Mouse (Mus musculus): Measurements from ENCODE around the gene Cyp2w1.
A peak's percentile ranks its signal among the peaks of the same experiment; 100 is the strongest.

The Cyp2w1 gene

DNA sequence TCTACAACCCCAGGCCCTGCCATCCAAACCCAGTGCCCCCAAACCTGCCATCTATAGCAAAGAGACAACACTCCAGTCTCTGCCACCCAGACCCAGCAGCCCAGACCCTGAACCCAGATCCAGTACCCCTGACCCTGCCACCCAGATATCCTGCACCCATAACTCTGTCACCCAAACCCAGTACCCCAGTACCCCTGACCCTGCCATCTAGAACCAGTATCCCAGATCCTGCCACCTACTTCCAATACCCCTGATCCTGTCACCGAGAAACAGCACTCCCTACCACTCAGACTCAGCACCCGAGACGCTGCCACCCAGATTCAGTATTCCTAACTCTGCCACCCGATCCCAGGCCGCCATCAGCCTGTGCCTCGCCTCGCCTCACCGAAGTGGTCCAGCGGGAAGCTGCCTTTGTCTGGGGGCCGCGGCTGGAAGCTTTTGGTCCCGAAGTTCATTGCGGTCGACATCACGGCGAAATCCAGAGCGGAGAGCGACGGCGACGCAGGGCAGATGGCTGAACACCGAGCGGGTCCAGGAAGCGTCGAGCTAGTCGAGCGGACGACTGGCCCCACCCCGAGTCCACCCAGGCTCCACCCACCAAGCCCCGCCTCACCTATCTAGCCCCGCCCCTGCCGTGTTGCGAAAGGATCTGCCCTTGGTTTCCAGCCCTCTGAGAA, 7.6 kb upstream of the Cyp2w1 start:
- Histone ChIP-seq H3K27me3 (ENCODE audit: control insufficient read depth, insufficient read depth, low read length, poor library complexity, severe bottlenecking) (no peaks in the 10 kb centered on the region), H3K36me3 (ENCODE audit: control insufficient read depth, insufficient read depth, low read length, poor library complexity, severe bottlenecking) (peaks cover 4% of the 10 kb centered on the region; the same call in 1 of the 2 replicates)
- peak; percentile 94 for DNase-seq (ENCODE audit: low read depth, low spot score)

DNA sequence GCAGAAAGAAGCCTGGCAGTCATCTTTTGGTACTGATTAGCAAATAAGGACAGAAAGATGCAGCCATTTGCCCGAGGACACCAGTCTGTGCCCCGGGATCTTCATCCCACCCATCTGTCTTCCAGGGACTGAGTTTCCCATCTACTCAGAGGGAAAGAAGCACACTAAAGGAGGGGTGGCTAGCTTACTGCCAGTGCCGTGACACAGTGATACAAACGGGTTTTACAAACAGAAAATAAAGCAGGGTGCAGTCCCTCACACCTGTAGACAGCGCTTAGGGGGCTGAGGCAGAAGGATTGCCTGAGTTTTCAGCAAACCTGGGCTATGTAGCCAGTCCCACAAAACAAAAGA, 7.1 kb upstream of the Cyp2w1 start:
- H3K36me3 ChIP-seq (ENCODE audit: control insufficient read depth, insufficient read depth, low read length, poor library complexity, severe bottlenecking) = peaks cover 4% of the 10 kb centered on the region; the same call in 1 of the 2 replicates
- H3K27me3 ChIP-seq (ENCODE audit: control insufficient read depth, insufficient read depth, low read length, poor library complexity, severe bottlenecking) = no peaks in the 10 kb centered on the region
- no peak for DNase-seq (ENCODE audit: low read depth, low spot score)

DNA sequence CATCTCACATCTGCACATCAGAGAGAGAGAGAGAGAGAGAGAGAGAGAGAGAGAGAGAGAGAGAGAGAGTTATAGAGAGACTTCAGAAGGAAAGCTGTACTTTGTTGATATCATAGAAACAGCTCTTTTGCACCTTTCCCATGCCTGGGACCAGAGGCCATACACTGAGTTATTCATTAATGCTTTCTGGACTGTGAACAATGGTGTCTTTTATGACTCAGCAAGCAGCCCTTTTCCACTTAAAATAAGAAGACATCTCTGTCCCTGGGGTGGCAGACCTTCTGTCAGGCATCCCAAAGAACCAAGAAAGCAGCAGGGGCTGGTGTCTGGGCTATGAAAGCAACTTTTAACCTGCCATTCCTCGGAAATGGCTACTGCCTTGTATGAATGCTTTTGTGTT, 5.2 kb upstream of the Cyp2w1 start:
- DNase-seq (ENCODE audit: low read depth, low spot score) = no peak
- Histone ChIP-seq H3K36me3 (ENCODE audit: control insufficient read depth, insufficient read depth, low read length, poor library complexity, severe bottlenecking) (peaks cover 2% of the 10 kb centered on the region; the same call in 1 of the 2 replicates), H3K27me3 (ENCODE audit: control insufficient read depth, insufficient read depth, low read length, poor library complexity, severe bottlenecking) (no peaks in the 10 kb centered on the region)

DNA sequence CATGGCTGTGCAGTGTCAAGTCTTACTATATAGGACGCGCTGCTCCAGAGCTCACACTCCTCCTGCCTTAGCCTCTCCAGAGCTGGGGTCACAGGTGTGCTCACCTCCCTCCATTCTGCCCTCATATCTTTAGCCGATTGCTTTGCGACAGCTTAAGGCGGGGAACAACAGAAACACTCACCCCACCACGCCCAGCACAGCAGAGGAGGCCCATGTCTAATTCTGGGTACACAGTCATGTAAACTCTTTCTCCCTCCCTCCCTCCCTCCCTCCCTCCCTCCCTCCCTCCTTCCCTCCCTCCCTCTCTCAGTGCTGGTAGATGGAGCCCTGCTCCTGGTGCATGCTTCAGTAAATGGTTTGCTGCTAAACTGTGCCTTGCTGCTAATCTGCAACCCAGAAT, 2.7 kb upstream of the Cyp2w1 start:
- DNase-seq (ENCODE audit: low read depth, low spot score) = no peak
- H3K27me3 ChIP-seq (ENCODE audit: control insufficient read depth, insufficient read depth, low read length, poor library complexity, severe bottlenecking) = no peaks in the 10 kb centered on the region
- H3K36me3 ChIP-seq (ENCODE audit: control insufficient read depth, insufficient read depth, low read length, poor library complexity, severe bottlenecking) = no peaks in the 10 kb centered on the region

DNA sequence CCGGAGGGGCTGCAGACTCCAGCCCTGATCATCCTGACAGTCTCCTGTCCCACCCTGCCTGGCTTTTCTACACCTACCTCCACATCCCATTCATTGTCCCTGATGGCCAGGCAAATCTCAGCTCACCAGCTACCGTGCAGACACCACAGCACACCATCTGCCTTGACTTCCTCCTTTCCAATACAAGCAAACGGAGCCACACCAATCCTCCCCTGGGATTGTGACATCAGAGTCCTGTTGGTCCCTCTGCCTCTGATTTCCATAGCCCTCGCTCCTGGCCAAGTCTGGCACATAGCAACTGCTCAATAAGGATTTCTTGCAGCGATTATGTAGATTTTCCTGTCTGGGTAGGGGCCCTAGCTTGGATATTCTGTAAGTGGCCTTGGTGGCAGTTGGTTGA, 1.3 kb upstream of the Cyp2w1 start, which contains the start of gene Cox19:
TSS of gene Cox19 (minus strand) at position 285 of the 400 bp plus-strand sequence.
- no peaks in the 10 kb centered on the region for H3K36me3 ChIP-seq (ENCODE audit: control insufficient read depth, insufficient read depth, low read length, poor library complexity, severe bottlenecking)
- DNase-seq (ENCODE audit: low read depth, low spot score) = no peak
- H3K27me3 ChIP-seq (ENCODE audit: control insufficient read depth, insufficient read depth, low read length, poor library complexity, severe bottlenecking) = no peaks in the 10 kb centered on the region

DNA sequence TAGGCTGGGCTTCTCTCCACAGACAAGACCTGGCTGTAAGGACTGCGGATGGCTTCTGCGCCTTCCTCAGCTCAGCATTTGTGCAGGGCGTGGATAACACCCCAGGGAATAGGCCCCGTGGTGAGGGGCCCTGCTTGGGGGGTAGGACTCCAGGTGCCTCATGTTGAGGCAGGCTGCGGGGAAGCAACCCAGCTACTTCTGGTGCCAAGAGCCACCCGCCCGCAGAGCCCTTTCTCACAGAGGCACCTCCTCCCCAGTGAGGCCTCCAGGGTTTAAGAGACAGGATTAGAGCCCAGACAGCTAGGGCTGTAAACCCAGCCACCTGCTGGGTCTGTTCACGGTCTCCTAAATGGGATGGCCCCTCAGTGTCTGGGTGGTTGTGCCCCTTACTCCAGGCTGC, 789 bp upstream of the Cyp2w1 start:
- Histone ChIP-seq H3K36me3 (ENCODE audit: control insufficient read depth, insufficient read depth, low read length, poor library complexity, severe bottlenecking) (no peaks in the 10 kb centered on the region), H3K27me3 (ENCODE audit: control insufficient read depth, insufficient read depth, low read length, poor library complexity, severe bottlenecking) (no peaks in the 10 kb centered on the region)
- DNase-seq (ENCODE audit: low read depth, low spot score) = no peak

DNA sequence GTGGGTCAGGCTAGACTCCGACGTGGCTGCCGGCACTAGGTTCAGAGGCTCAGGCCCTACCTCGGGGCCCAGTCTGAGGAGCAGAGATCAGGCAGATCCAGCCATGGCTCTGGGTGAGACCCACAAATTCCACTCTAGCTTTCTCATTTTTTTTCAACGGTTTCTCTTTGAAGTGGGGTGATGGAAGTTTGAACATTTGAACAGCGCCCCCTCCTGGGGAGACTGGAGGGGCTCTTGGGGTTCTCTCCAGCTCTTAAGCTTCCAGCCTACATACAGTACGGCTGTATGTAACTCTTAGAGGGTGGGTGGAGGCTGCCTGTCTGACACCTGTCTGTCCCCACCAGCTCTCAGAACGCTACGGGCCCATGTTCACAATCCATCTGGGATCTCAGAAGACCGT, 1.1 kb downstream of the Cyp2w1 start:
- Histone ChIP-seq H3K36me3 (ENCODE audit: control insufficient read depth, insufficient read depth, low read length, poor library complexity, severe bottlenecking) (no peaks in the 10 kb centered on the region), H3K27me3 (ENCODE audit: control insufficient read depth, insufficient read depth, low read length, poor library complexity, severe bottlenecking) (no peaks in the 10 kb centered on the region)
- DNase-seq (ENCODE audit: low read depth, low spot score) = peak; percentile 69

DNA sequence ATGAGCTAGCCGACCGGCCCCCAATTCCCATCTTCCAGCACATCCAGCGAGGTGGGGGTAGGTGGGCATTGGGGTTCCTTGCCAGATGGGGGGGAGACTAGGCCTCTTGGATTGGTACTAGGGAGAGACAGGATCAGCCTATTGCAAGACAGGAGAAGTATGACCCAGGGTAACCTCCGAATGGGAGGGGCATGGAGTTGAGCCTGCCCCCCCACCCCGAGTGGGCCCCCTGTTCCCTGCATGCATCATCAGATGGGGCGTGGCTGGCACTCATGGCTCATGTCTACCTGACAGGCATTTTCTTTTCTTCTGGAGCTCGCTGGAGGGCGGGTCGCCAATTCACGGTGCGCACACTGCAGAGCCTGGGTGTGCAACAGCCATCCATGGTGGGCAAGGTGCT, 1.5 kb downstream of the Cyp2w1 start:
- Histone ChIP-seq H3K27me3 (ENCODE audit: control insufficient read depth, insufficient read depth, low read length, poor library complexity, severe bottlenecking) (no peaks in the 10 kb centered on the region), H3K36me3 (ENCODE audit: control insufficient read depth, insufficient read depth, low read length, poor library complexity, severe bottlenecking) (no peaks in the 10 kb centered on the region)
- no peak for DNase-seq (ENCODE audit: low read depth, low spot score)

DNA sequence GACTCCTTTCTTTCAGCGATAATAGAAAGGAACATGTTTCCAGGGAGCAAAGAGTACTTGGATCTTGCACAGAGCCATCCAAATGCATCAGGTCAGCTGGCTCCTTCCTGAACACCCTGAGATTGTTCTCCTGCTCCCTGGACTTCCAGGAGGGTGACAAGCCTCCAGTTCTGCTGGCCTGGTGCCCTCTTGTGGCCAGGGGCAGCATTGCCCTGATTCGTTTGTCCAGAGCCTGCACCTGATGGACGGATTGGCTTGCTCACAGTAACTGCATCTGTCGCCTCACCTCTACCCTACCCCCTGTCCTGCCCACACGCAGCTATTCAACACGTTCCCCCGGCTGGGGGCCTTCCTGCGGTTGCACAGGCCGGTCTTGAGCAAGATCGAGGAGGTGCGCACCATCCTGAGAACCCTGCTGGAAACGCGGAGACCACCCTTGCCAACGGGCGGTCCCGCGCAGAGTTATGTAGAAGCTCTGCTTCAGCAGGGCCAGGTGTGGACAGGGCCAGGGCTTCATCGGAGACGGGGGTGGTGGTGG, 2.9 kb downstream of the Cyp2w1 start:
- peak; percentile 81 for DNase-seq (ENCODE audit: low read depth, low spot score)
- no peaks in the 10 kb centered on the region for H3K36me3 ChIP-seq (ENCODE audit: control insufficient read depth, insufficient read depth, low read length, poor library complexity, severe bottlenecking)
- H3K27me3 ChIP-seq (ENCODE audit: control insufficient read depth, insufficient read depth, low read length, poor library complexity, severe bottlenecking) = no peaks in the 10 kb centered on the region

GRCm38 (mm10) chr5:139358653-139359052, 6.2 kb downstream of the Cyp2w1 start:
- H3K36me3 ChIP-seq (ENCODE audit: control insufficient read depth, insufficient read depth, low read length, poor library complexity, severe bottlenecking) = no peaks in the 10 kb centered on the region
- H3K27me3 ChIP-seq (ENCODE audit: control insufficient read depth, insufficient read depth, low read length, poor library complexity, severe bottlenecking) = no peaks in the 10 kb centered on the region
- DNase-seq (ENCODE audit: low read depth, low spot score) = peak; percentile 60

DNA sequence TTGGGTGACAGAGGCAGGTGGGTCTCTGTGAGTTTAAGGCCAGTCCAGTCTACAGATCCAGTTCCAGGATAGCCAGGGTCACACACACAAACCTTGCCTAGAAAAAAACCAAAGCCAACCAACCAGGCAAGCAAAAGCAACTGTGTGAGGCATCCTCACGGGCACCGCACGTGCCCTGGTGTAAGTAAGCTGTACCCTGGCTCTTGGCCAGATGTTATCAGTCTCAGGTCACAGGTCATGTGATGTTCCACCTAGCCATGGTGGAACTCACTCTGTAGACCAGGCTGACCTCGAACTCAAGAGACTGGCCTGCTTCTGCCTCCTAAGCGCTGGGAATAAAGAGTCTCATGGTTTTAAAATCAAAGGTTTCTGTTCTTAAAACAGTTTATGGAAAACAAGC, 6.8 kb downstream of the Cyp2w1 start:
- no peaks in the 10 kb centered on the region for H3K27me3 ChIP-seq (ENCODE audit: control insufficient read depth, insufficient read depth, low read length, poor library complexity, severe bottlenecking)
- DNase-seq (ENCODE audit: low read depth, low spot score) = no peak
- H3K36me3 ChIP-seq (ENCODE audit: control insufficient read depth, insufficient read depth, low read length, poor library complexity, severe bottlenecking) = no peaks in the 10 kb centered on the region

- Histone ChIP-seq H3K27me3 (ENCODE audit: control insufficient read depth, insufficient read depth, low read length, poor library complexity, severe bottlenecking) (no peaks in the 10 kb centered on the region), H3K36me3 (ENCODE audit: control insufficient read depth, insufficient read depth, low read length, poor library complexity, severe bottlenecking) (no peaks in the 10 kb centered on the region)
- DNase-seq (ENCODE audit: low read depth, low spot score) = no peak
Observed at GRCm38 (mm10) chr5:139363858-139364257, 11.4 kb downstream of the Cyp2w1 start.

- DNase-seq (ENCODE audit: low read depth, low spot score) = peak; percentile 89
- H3K27me3 ChIP-seq (ENCODE audit: control insufficient read depth, insufficient read depth, low read length, poor library complexity, severe bottlenecking) = no peaks in the 10 kb centered on the region
- no peaks in the 10 kb centered on the region for H3K36me3 ChIP-seq (ENCODE audit: control insufficient read depth, insufficient read depth, low read length, poor library complexity, severe bottlenecking)
Observed at GRCm38 (mm10) chr5:139364260-139364910, 12.0 kb downstream of the Cyp2w1 start.

DNA sequence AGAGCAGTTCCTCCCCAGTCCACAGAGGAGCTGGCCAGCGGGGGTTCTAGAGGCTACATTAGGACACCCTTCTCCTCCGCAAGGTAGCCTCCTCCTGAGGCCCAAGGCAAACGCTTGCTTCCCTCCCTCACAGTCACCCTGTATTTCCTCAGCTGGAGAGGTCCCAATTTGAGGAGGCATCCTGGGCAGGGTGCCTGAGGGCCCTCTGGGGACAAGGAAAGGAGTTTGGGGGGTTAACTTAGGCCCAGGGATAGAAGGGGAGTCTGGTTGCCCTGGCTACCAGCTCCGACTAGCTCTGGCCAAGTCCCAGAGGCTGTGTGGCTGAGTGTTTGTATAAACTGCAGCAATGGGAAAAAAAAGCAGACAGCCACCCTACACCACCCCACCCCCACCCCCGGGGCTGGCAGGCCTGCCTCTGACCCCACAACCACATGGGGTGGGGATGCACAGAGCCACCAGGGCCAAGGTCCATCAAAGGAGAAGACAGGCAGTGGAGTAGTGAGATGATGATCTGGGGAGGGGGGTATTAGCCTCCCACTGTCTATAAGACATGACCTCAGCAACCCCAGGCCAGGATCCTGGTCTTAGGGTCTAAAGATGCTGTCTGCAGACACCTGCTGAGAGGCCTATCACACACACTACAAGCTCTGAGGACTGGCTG, 12.6 kb downstream of the Cyp2w1 start:
- Histone ChIP-seq H3K36me3 (ENCODE audit: control insufficient read depth, insufficient read depth, low read length, poor library complexity, severe bottlenecking) (no peaks in the 10 kb centered on the region), H3K27me3 (ENCODE audit: control insufficient read depth, insufficient read depth, low read length, poor library complexity, severe bottlenecking) (no peaks in the 10 kb centered on the region)
- no peak for DNase-seq (ENCODE audit: low read depth, low spot score)

DNA sequence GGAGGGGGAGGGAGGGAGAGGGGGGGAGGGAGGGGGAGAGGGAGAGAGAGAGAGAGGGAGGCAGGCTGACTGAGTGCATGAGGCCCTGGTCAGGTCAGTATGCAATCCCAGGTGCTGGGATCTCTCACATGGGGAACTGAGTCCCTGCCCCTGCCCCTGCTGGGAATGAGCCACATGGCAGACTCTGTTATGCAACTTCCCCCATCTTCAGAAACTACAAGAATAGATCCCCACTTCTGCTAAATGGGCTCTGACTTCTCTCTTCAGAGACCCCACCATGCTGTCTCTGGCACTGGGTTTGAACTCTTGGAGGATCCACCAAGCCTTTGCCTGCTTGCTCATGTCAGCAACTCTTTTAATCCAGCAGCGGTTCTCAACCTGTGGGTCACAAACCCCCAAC, 13.4 kb downstream of the Cyp2w1 start:
- H3K27me3 ChIP-seq (ENCODE audit: control insufficient read depth, insufficient read depth, low read length, poor library complexity, severe bottlenecking) = no peaks in the 10 kb centered on the region
- no peaks in the 10 kb centered on the region for H3K36me3 ChIP-seq (ENCODE audit: control insufficient read depth, insufficient read depth, low read length, poor library complexity, severe bottlenecking)
- peak; percentile 51 for DNase-seq (ENCODE audit: low read depth, low spot score)

Data from splenic B cell, adult 2 months (primary cell).